Mouse (Mus musculus) hematopoietic stem cell, adult 5-6 weeks (primary cell): Measurements from ENCODE around the gene Gngt2. TPM values are rescaled to one million over a fixed set of nuclear protein-coding genes. Genes with fewer than 3 reads are reported as not detected.
"Not testable (repeated sequence)": the region's sequence is repeated elsewhere in the genome, so short reads cannot be mapped to it uniquely, and the experiment has no call there.

Experiments
- ATAC-seq, 2 experiments: fragments of 125-278 bp in 1 of 2; replicated peaks in 1 of 2; 2 replicates each; pipeline ENCODE4 v1.8.0; 2016 to 2017; ENCODE audit warnings: inconsistent platforms in 2 of 2, mild to moderate bottlenecking in 2 of 2, moderate number of reproducible peaks in 2 of 2, low read depth in 1 of 2, moderate TSS enrichment in 1 of 2; ENCODE audit not compliant: low FRiP score in 2 of 2, poor library complexity in 2 of 2, severe bottlenecking in 2 of 2, insufficient read depth in 1 of 2, low TSS enrichment in 1 of 2
- total RNA-seq: library from RNA; stranded (forward); fragments of 172-1452, 232-1000 nt; gene quantifications from 2 replicates; pipeline ENCODE4 v1.2.3, GENCODE M21; 2017

Gene Gngt2
- total RNA-seq, 1 experiment from 2014 or later, result 12.0 TPM

DNA sequence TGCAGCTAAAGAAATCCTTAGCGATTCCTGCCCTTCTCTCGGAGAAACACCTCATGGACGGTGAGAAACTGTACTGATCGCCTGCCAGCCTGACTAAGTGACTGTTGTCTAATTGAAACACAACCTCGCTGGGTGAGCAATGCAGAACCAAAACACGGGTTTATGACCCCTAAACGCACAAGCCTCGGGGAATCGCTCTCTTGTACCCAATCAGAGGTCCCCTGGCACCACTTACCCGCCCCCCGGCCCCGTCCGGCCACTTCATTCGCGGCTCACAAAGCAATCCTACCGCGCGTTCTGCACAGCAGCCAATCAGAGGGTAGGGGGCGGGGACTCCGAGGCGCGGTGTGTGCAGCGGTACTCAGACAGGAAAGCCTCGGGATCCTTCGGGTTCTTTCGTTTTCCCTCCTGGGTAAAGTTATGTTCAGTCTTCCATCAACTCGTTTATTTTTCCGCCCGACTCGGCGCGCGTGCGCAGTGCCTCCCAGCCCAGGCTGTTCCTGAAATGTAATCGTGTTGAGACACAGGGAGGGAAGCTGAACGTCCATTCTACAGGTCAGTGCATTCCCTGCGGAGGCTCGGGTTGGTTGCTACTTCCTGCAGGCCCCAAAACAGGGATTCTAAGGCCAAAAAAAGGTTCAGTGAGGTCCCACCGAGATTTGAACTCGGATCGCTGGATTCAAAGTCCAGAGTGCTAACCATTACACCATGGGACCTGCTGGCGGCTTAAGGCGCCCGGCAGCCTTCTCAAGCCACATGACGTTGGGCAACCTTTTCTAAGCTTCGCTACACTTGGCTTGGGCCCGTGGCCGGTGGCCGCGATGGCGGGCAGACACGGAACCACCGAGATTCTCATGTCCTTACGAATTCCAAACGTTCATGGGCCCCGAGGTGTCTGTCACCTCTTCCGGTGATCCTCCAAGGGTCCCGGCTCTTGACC, 21.8 kb downstream of the Gngt2 start:
- ATAC-seq, result peak; percentile 97

- ATAC-seq, result peak in 1 of 2 experiments; percentile 40; a peak in 2 of 4 replicates
Observed at GRCm38 (mm10) chr11:95859468-95859855, 22.4 kb downstream of the Gngt2 start.

DNA sequence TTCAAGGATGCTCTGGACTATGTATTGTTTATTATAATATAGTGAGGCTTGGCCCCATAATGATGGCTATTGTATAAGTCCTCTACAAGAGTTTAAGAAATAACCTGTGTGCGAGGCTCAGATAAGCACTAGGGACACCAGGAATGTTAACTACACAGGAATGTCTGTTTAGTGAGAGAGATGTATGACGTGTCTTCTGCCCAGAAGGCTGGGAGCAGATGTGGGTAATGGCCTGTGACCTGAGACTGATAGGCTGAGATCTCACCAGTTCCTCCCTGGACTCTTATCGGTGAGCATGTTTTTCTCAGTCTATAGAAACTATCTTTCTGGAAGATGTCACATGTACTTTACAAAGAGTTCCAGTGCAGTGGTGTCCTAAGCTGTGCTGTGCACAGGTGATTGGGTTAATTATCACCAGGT, 23.1 kb downstream of the Gngt2 start:
- no peak for ATAC-seq

GRCm38 (mm10) chr11:95861397-95861796, 24.4 kb downstream of the Gngt2 start:
- ATAC-seq, result no peak

GRCm38 (mm10) chr11:95869442-95869841, 32.4 kb downstream of the Gngt2 start:
- ATAC-seq, result peak in 1 of 2 experiments; percentile 10; a peak in 1 of 4 replicates

GRCm38 (mm10) chr11:95869918-95870470, 33.0 kb downstream of the Gngt2 start:
- peak; percentile 53 for ATAC-seq

DNA sequence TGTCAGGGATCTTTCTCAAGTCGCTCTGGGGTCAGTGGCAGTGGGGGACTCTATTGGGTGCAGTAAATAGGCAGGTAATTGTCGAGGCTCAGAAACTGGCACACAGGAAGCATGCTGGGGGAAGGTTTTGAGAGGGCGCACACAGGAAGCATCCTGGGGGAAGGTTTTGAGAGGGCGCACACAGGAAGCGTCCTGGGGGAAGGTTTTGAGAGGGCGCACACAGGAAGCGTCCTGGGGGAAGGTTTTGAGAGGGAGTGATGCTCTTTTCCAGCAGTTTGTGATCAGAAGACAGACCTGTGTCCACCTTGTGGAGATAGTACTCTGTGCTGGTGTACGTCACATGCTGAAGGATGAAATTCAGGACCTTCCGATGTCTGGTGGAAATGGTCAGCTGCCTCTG, 38.8 kb downstream of the Gngt2 start:
- no peak for ATAC-seq

GRCm38 (mm10) chr11:95876296-95876695, 39.3 kb downstream of the Gngt2 start:
- ATAC-seq, result peak; percentile 62 to 67; a peak in 3 of 4 replicates

GRCm38 (mm10) chr11:95879861-95880260, 42.8 kb downstream of the Gngt2 start:
- ATAC-seq, result not testable (repeated sequence)

GRCm38 (mm10) chr11:95890462-95891051, 53.5 kb downstream of the Gngt2 start:
- ATAC-seq, result no peak

Other genes with a start within 250 kb of the Gngt2 start
- not detected in 2 replicates for gene Ngfr, start 249.5 kb upstream of the Gngt2 start, total RNA-seq
- gene Phb, start 170.3 kb upstream of the Gngt2 start, total RNA-seq, result 76.0 and 90.7 TPM in 2 replicates
- gene Zfp652, start 124.5 kb upstream of the Gngt2 start, total RNA-seq, result 21.9 and 26.4 TPM in 2 replicates
- 1.6 and 1.7 TPM in 2 replicates for gene B130006D01Rik, start 113.6 kb upstream of the Gngt2 start, total RNA-seq
- gene Phospho1, start 12.7 kb upstream of the Gngt2 start, total RNA-seq, result 3.9 and 4.8 TPM in 2 replicates
- 8.7 and 16.0 TPM in 2 replicates for gene Abi3, start 5.3 kb downstream of the Gngt2 start, total RNA-seq
- 1.3 TPM in 1 of 2 replicates, not detected in the other for gene B4galnt2, start 77.7 kb downstream of the Gngt2 start, total RNA-seq
- not detected in 2 replicates for gene Igf2bp1, start 168.7 kb downstream of the Gngt2 start, total RNA-seq
- gene Gip, start 187.3 kb downstream of the Gngt2 start, total RNA-seq, result not detected in 2 replicates
- 38.0 and 41.3 TPM in 2 replicates for gene Snf8, start 197.7 kb downstream of the Gngt2 start, total RNA-seq
- 19.2 and 19.9 TPM in 2 replicates for gene Ube2z, start 228.2 kb downstream of the Gngt2 start, total RNA-seq
- 23.8 and 56.9 TPM in 2 replicates for gene Atp5g1, start 238.5 kb downstream of the Gngt2 start, total RNA-seq